Mouse (Mus musculus): ENCODE measurements around the gene Supt3.

The Supt3 gene

GRCm38 (mm10) chr17:44776738-44777270 lies at the start of gene Supt3:
Supt3 (plus strand) TSS chr17:44777152.
- POLR2A ChIA-PET, result interaction anchor here in 3 of 4 experiments (0.6 to 2.3 kb wide), 13 partner anchors 9 to 470 kb away, joined by 3 to 12 read pairs (median 3); no protein-coding TSS in a partner anchor
- CTCF ChIA-PET, result interaction anchor here in 2 of 4 experiments (0.7 to 0.9 kb wide), 2 partner anchors 12 to 33 kb away, joined by 3 read pairs; no protein-coding TSS in a partner anchor

DNA sequence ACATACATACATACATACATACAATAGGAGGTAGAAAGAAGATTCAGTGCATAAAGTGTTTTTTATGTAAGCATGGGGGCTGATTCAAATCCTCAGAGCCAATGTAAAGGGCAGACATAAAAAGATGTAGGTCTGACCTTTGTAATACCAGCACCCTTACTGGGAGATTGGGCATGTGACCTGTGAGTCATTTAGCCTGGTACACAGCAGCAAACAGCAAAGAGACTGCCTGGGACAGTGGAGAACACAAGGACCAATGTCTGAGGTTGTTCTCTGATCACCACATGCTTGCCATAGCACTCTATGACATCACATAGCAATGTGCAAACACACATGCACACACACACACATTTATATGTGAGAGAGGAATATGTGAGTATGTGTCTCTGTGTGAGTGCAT lies 49.3 kb upstream of the Supt3 start:
- CTCF ChIA-PET, result no interaction called here
- POLR2A ChIA-PET, result no interaction called here

DNA sequence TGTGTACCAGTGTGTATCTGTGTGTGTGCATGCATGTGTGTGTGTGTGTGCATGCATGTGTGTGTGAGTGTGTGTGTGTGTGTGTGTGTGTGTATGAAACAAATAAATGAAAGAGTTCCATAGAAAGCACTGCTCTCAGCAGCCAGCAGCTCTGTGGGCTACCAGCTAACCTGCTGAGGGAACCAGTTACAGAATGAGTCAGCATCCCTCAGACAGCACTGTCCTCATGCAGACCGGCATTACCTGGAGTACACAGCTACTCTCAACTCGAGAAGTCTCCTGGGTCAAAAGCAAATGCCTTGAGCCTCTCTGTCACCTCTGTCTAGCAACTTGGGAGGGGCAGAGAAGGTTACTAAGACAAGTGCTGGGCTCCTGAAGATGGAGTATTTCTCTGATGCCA lies 48.5 kb upstream of the Supt3 start:
- ChIA-PET POLR2A (no interaction called here), CTCF (no interaction called here)

- POLR2A ChIA-PET, result no interaction called here
- CTCF ChIA-PET, result interaction anchor here in 1 of 4 experiments (1.0 kb wide), 1 partner anchor 278 kb away, joined by 3 read pairs; no protein-coding TSS in a partner anchor
Measured at GRCm38 (mm10) chr17:44733544-44734310, 43.2 kb upstream of the Supt3 start.

GRCm38 (mm10) chr17:44734501-44735222 lies 42.3 kb upstream of the Supt3 start:
- CTCF ChIA-PET, result interaction anchor here in 1 of 4 experiments (1.0 kb wide), 1 partner anchor 279 kb away, joined by 3 read pairs; no protein-coding TSS in a partner anchor
- POLR2A ChIA-PET, result no interaction called here

DNA sequence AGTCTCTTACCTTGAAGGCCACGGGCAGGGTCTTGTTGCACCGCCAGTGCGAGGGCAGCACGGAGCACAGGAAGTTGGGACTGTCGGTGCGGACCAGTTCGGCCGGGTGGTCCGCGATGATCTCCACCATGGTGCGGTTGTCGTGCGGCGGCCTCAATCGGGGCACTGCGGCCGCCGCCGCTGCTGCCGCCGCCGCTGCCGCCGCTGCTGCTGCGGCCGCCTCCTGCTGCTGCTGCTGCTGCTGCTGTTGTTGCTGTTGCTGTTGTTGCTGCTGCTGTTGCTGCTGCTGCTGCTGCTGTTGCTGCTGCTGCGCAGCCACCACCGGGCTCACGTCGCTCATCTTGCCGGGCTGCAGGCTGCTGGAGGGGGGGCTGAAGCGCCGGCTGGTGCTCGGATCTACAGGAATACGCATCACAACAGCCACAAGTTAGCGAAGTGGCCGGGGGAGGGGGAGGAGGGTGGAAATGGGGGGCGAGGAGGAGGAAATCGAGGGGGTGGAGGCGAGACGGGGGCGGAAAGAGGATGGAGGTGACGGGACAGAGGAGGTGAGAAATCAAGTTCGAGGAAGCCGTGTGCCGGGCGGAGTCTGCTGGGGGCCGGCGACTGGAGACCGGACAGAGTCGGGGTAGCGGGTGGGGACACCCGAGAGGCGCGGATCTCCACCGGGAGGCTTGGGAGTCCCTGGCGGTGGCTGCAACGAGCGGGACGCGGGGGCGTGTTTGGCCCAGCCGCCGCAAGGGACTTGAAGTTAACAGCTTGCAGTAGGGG lies 41.5 kb upstream of the Supt3 start:
- ChIA-PET POLR2A (interaction anchor here in 2 of 4 experiments (0.5 to 0.8 kb wide), 2 partner anchors 77 to 441 kb away, joined by 5 read pairs; no protein-coding TSS in a partner anchor), CTCF (interaction anchor here in 3 of 4 experiments (0.6 to 1.9 kb wide), 5 partner anchors 280 to 741 kb away, joined by 3 to 9 read pairs (median 5); no protein-coding TSS in a partner anchor)

- POLR2A ChIA-PET, result interaction anchor here in 2 of 4 experiments (0.5 to 0.8 kb wide), 2 partner anchors 77 to 440 kb away, joined by 5 read pairs; no protein-coding TSS in a partner anchor
- CTCF ChIA-PET, result interaction anchor here in 3 of 4 experiments (0.9 to 1.9 kb wide), 4 partner anchors 280 to 638 kb away, joined by 3 to 9 read pairs (median 5); no protein-coding TSS in a partner anchor
Measured at GRCm38 (mm10) chr17:44735991-44736561, 40.9 kb upstream of the Supt3 start.

DNA sequence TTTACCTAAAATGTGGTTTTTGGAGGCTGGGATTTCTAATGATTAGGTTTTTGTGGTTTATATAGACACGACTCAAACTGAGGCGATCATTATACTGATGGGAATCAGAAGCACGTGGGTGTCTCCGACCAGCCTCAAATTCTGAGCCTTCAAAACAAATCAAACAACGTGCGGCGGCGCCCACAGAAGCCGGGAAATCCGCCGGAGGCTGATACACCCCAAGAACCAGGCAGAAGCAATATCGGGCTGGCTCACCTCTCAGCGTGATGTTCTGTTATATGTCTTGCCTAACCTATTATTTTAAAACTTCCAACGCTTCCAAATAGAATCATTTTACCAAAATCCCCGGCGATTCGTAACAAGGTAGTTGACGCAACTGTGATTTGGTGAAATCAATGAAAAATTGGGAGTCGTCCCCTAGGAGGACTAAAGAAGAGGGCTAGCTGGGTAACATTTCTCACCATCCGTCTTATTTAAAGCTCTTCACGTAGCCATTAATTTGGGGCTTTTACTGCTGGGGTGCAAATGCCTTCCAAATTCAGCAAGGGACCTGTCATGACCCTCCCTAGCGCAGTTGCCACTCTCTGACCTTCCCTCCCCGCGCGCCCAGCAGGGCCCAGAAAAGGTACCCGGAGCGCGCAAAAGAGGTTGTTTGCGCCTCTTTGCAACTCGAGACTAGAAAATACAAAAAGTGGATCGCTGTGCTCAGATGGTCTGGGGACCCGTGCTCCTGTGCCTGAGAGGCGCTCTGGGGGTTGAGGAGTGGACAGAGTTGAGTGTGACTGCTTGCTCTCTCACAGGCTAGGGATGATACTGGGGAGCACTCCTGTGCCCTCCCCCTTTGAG lies 39.5 kb upstream of the Supt3 start:
- CTCF ChIA-PET, result interaction anchor here in 2 of 4 experiments (0.5 to 1.9 kb wide), 3 partner anchors 22 to 974 kb away, joined by 3 to 9 read pairs (median 4); no protein-coding TSS in a partner anchor
- POLR2A ChIA-PET, result interaction anchor here in 1 of 4 experiments (0.6 kb wide), 1 partner anchor 39 kb away, joined by 3 read pairs; no protein-coding TSS in a partner anchor

DNA sequence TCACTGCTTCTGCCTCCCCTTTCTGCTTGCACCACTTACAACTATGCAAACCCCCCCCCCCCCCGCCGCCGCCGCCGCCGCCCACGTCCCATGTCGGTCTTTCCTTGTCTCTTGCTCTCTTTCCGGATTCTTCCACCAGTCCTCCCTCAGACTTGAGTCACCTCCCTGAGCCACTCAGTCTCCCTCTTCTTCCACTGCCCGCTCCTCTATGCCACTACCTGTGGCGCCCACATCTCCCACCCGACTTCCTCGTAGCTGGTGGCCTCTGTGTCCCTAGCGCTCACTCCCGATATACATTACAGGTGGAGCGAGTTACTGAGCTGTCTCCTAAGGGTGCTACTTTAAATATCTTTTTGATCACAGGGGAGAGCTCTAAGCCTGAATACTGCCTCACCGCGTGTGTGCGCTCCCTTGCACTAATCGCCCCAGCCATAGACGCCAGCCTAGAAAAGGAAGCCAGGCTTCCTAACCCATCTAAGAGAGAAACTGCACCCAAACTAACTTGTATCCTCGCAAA lies 38.8 kb upstream of the Supt3 start:
- ChIA-PET POLR2A (interaction anchor here in 1 of 4 experiments (0.6 kb wide), 1 partner anchor 38 kb away, joined by 3 read pairs; no protein-coding TSS in a partner anchor), CTCF (interaction anchor here in 1 of 4 experiments (0.5 to 1.3 kb wide), 2 partner anchors 22 to 973 kb away, joined by 3 to 4 read pairs; no protein-coding TSS in a partner anchor)

DNA sequence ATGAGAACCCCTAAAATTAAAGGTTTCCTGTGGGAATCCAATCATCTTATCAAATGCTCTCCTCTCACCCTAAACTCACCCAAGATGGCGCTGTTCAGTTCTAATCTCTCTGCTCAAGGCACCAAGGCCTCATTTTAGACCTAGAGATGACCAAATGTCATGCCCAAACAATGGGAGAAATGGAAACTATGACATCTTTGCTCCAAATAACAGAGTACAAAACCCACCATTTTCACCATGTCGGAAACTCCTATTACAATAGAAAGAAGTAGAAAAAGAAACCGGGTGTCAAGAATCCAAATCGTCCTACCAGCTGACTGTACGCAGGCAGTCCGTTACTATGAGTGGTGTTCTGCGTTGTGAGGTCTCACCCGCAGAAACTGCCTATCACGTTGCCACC lies 34.7 kb upstream of the Supt3 start:
- ChIA-PET CTCF (interaction anchor here in 3 of 4 experiments (0.6 to 2.0 kb wide), 6 partner anchors 49 to 632 kb away, joined by 3 to 8 read pairs (median 4); no protein-coding TSS in a partner anchor), POLR2A (interaction anchor here in 1 of 4 experiments (0.7 kb wide), 1 partner anchor 470 kb away, joined by 3 read pairs; no protein-coding TSS in a partner anchor)

GRCm38 (mm10) chr17:44743780-44744179 lies 33.2 kb upstream of the Supt3 start:
- ChIA-PET POLR2A (interaction anchor here in 1 of 4 experiments (0.7 kb wide), 1 partner anchor 212 kb away, joined by 3 read pairs; no protein-coding TSS in a partner anchor), CTCF (interaction anchor here in 3 of 4 experiments (0.5 to 2.0 kb wide), 19 partner anchors 17 to 1274 kb away, joined by 3 to 16 read pairs (median 3); partner anchors contain the start of gene Supt3 (in 1 of the 3))

GRCm38 (mm10) chr17:44745378-44745777 lies 31.6 kb upstream of the Supt3 start:
- ChIA-PET POLR2A (interaction anchor here in 1 of 4 experiments (1.0 kb wide), 1 partner anchor 308 kb away, joined by 3 read pairs; no protein-coding TSS in a partner anchor), CTCF (interaction anchor here in 3 of 4 experiments (0.5 to 0.9 kb wide), 3 partner anchors 8 to 629 kb away, joined by 3 read pairs; no protein-coding TSS in a partner anchor)

DNA sequence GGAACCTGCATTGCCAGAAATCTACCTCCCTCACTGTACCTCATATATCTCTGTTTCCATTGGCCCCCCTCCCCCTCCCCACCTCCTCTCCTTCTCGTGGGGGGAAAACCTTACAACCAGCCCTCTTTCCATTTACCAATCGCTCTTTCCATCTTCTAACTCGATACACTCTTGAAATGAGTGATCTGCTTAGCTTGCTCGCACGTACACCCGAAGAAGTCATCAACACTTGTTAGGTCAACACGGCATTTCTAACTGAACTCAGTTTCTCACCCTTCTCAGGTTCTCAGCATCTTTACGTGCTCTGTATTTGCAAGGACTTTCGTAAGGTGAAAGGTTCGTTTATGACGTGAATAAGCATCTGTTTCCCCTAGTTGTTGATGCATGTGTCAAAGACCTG lies 10.6 kb upstream of the Supt3 start:
- CTCF ChIA-PET, result no interaction called here
- POLR2A ChIA-PET, result interaction anchor here in 1 of 4 experiments (1.0 kb wide), 1 partner anchor 12 kb away, joined by 3 read pairs; no protein-coding TSS in a partner anchor

- CTCF ChIA-PET, result interaction anchor here in 1 of 4 experiments (0.9 kb wide), 1 partner anchor 279 kb away, joined by 3 read pairs; no protein-coding TSS in a partner anchor
- POLR2A ChIA-PET, result interaction anchor here in 2 of 4 experiments (0.7 to 0.8 kb wide), 3 partner anchors 10 to 230 kb away, joined by 3 to 4 read pairs (median 3); no protein-coding TSS in a partner anchor
Measured at GRCm38 (mm10) chr17:44766975-44767374, 10.0 kb upstream of the Supt3 start.

GRCm38 (mm10) chr17:44767375-44767774 lies 9.6 kb upstream of the Supt3 start:
- ChIA-PET CTCF (interaction anchor here in 1 of 4 experiments (0.9 kb wide), 1 partner anchor 279 kb away, joined by 3 read pairs; no protein-coding TSS in a partner anchor), POLR2A (interaction anchor here in 2 of 4 experiments (0.7 to 0.8 kb wide), 3 partner anchors 9 to 229 kb away, joined by 3 to 4 read pairs (median 3); no protein-coding TSS in a partner anchor)

DNA sequence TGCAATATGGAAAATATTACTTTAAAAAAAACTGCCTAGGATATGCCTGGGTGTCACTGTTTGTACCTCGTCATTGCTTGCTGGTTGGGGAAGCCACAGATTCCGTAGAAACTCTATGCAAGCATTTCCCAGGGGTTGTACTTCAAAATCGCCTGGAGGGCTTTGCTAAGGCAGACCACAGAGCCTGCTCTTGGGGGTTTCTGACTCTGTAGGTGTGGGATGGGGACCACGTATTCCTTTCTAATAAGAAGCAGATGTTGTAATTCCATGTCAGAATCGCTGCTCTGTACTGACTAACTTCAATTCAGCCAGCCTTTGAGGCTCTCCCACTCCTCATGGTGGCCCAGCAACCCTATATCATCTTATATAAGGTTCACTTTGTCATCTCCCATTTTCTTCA lies 8.4 kb upstream of the Supt3 start:
- CTCF ChIA-PET, result no interaction called here
- POLR2A ChIA-PET, result no interaction called here

Data from embryonic stem cell, embryonic (primary cell).